Mouse (Mus musculus): ENCODE data around the gene Gm11007.
"Not testable (repeated sequence)": the region's sequence is repeated elsewhere in the genome, so short reads cannot be mapped to it uniquely, and the experiment has no call there.

- TF ChIP-seq E2F4 (IDR thresholded peaks at IDR 0.05; ENCODE audit: insufficient read depth); POLR2A (IDR thresholded peaks at IDR 0.05; ENCODE audit: insufficient read length, low read depth); POLR2AphosphoS2 (IDR thresholded peaks at IDR 0.05; ENCODE audit: insufficient read length, low read depth); MYOG (IDR thresholded peaks at IDR 0.05; ENCODE audit: control insufficient read depth in 1 of 3, insufficient read depth in 1 of 3, insufficient read length in 2 of 3, low read depth in 2 of 3); TCF12 (IDR thresholded peaks at IDR 0.05; ENCODE audit: insufficient read depth, poor library complexity, severe bottlenecking); MAX (IDR thresholded peaks at IDR 0.05; ENCODE audit: low read depth); SRF (IDR thresholded peaks at IDR 0.05; ENCODE audit: control insufficient read depth, insufficient read length, low read depth); REST (IDR thresholded peaks at IDR 0.05; ENCODE audit: insufficient read depth, insufficient read length); USF1 (IDR thresholded peaks at IDR 0.05; ENCODE audit: low read depth): not testable (repeated sequence)
These were observed at the start of gene Gm11007 for GRCm38 (mm10) chr2:175643678-175644077.

Measured in myocyte (in vitro differentiated cells).